Mouse (Mus musculus) splenic B cell, adult 2 months (primary cell): ENCODE data around the gene Usf1.

Source experiments
- DNase-seq: peaks from one replicate; pipeline ENCODE4 v3.0.0-alpha.2; 2011; ENCODE audit warnings: low read depth, low spot score
- H3K27me3 ChIP-seq: 2 replicates; pipeline ENCODE4 v1.6.1; 2012; ENCODE audit warnings: mild to moderate bottlenecking, low read length, moderate library complexity, mixed read lengths; ENCODE audit not compliant: control insufficient read depth, poor library complexity, insufficient read depth, severe bottlenecking
- H3K36me3 ChIP-seq: 2 replicates; pipeline ENCODE4 v1.6.1; 2012; ENCODE audit warnings: mild to moderate bottlenecking, low read length, moderate library complexity, mixed read lengths; ENCODE audit not compliant: control insufficient read depth, poor library complexity, insufficient read depth, severe bottlenecking

Gene Usf1

DNA sequence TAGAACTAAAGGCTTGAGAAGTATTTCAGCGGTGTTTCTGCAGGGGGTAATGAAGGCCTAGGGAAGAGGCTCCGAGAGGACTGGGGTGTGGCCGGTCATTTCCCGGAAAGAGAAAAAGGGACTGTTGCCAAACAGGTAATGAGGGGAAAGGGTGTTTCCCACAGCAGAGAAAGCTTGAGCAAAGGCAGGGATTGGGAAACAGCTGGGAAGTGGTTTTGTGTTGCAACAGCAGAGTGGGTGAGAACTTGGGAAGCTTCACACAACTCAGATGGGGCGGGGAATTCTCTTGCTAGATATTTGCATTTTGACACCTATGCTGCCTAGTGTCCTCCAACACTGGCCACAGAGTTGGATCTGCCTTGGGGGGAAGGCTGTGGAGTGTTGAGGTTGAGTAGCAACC is 41.8 kb downstream of the Usf1 start:
- no peak for DNase-seq
- H3K36me3 ChIP-seq, result no peaks in the 10 kb centered on the region
- no peaks in the 10 kb centered on the region for H3K27me3 ChIP-seq

DNA sequence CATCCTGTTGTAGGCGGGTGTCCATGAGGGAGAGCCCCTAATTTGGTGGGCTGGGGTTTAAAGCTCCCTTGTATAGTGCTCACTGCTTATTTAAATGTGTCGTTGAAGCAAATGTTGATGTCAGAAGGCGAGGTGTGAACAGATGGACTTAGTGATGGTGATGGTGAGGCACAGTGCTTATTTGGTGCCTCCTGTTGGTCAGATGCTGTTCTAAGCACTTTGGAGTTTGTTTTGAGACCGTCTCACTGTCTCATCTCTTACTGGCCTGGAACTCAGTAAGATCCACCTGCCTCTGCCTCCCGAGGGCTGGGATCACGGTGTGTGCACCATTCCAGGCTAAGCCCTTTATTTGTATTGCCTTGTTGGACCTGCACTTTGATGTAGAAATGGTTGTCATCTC is 43.8 kb downstream of the Usf1 start:
- DNase-seq, result no peak
- no peaks in the 10 kb centered on the region for H3K27me3 ChIP-seq
- H3K36me3 ChIP-seq, result no peaks in the 10 kb centered on the region

DNA sequence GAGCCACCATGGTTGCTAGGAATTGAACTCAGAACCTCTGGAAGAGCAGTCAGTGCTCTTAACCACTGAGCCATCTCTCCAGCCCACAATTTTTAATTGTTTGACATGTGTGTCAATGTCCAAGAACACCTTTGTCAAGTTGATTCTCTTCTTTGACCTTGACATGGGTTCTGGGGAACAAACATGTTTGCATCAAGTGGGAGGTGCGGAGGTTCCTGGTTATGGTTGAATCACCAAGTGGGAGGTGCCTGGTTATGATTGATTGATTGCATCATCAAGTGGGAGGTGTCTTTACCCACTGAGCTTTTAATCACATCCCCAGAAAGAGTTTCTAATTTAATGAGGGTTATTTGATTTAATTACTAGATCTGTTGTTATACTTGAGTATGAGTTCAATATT is 46.5 kb downstream of the Usf1 start:
- no peak for DNase-seq
- no peaks in the 10 kb centered on the region for H3K36me3 ChIP-seq
- H3K27me3 ChIP-seq, result no peaks in the 10 kb centered on the region

DNA sequence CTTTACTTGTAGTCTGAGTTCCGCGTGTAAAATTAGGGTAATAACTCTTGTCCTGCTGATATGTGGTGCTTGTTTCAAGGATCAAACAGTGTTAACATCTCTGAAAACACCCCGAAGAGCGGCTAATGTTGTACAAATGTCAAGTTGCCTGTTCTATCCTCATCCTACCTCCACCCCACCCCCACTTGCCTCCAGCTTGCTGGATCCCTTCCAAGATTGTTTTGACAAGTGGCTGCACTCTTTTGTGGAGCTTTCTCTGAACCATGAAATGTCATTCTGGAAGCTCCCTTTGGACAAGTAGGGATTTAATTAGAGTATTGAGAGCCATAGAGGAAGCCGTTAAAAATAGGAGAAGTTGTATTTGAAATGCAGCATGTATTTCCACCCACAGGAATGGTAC is 48.7 kb downstream of the Usf1 start:
- no peaks in the 10 kb centered on the region for H3K27me3 ChIP-seq
- H3K36me3 ChIP-seq, result no peaks in the 10 kb centered on the region
- no peak for DNase-seq

DNA sequence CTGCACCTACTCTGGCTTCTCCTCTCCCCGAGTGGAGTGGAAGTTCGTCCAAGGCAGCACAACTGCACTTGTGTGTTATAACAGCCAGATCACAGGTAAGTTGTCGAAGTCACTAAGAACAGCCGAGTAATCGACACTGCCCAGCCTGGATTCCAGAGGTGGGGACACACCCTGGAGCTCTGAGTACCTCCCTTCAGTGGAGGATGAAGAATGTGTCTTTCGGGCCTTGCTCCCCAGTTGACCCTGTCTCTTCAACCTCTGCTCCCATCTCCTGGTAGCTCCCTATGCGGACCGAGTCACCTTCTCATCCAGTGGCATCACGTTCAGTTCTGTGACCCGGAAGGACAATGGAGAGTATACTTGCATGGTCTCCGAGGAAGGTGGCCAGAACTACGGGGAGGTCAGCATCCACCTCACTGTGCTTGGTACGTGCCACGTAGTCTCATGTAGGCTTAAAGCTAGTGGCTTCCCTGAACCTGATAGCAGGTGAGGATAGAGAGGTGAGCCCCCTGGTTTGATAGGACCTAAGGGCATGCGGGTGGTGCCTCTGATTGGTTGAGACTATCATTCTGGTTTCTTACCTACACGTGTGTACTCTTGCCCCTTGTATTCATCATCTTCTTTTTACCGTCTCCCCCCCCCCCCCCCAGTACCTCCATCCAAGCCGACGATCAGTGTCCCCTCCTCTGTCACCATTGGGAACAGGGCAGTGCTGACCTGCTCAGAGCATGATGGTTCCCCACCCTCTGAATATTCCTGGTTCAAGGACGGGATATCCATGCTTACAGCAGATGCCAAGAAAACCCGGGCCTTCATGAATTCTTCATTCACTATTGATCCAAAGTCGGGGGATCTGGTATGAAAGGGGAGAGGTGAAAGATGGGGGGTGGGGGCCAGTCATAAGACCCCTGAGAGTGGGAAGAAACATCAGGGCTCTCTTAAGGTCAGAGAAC is 49.7 kb downstream of the Usf1 start:
- H3K27me3 ChIP-seq, result no peaks in the 10 kb centered on the region
- DNase-seq, result no peak
- no peaks in the 10 kb centered on the region for H3K36me3 ChIP-seq

DNA sequence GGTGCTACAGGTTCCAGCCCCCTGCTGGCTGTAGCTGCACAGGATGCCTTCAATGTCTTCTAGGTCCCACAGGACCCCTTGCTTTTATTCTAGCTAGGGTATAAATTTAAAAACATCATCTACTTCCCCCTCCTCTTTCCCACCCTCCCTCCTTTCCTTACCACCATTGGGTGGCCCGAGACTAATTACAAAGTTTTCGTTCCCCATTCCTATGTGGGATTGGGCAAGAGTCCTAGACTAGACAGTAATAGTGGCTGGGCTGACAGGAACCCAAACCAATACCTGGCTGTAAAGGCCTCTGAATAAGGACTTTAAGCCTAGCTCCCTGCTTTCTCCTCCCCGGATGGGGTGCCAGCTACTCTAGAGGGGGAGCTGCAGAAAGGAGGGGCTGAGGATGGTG is 52.0 kb downstream of the Usf1 start:
- DNase-seq, result no peak
- Histone ChIP-seq H3K36me3 (no peaks in the 10 kb centered on the region), H3K27me3 (no peaks in the 10 kb centered on the region)

DNA sequence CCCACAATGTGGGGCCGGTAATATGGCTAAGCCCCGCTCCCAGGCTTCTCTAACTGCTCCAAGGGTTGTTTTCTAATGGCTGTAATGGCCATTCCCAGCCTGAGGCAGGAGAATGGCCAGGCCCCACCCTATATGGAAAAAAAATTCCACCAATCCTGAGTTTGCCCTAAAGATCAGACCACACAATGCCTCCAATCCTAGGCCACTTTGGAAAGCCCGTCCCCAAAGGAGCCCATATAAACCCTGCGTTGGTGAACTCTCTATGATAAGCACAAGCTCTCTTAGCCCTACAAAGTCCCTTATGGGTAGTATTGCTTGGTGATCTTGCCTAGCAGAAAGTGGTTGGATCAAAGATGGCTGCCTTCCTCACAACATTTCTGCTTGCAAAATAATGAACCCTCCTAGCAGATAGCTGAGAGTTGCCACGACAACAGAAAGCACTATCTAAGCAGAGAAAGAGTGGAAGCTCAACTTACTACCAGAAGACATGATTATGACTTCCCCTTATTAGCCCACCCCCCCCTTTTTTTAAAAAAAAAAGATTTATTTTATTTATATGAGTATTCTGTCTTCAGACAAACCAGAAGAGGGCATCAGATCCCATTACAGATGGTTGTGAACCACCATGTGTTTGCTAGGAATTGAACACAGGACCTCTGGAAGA is 54.8 kb downstream of the Usf1 start:
- peak; percentile 27 for DNase-seq
- H3K36me3 ChIP-seq, result no peaks in the 10 kb centered on the region

DNA sequence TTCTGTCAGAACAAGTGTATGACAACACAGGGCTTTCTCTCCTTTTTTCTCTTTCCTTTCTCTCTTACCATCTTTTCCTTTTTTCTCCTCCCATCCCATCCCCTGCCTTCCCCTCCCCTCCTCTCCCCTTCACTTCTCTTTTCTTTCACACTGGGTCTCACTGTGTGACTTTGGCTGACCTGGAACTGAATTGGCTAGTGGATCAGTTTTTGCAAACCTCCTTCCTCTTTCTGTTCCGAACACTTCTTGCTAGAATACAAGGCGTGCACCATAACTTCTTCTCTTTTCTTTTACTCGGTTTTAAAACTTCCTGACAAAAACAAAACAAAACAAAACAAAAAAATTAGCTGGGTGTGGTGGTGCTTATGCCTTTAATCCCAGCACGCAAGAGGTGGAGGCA is 55.5 kb downstream of the Usf1 start:
- no peaks in the 10 kb centered on the region for H3K27me3 ChIP-seq

More for the DNA sequence above, 54.8 kb downstream of the Usf1 start:
- H3K27me3 ChIP-seq, result no peaks in the 10 kb centered on the region

More for the DNA sequence above, 55.5 kb downstream of the Usf1 start:
- peak; percentile 42 for DNase-seq
- H3K36me3 ChIP-seq, result no peaks in the 10 kb centered on the region
